Mouse (Mus musculus) CH12.LX (cell line): ENCODE data around the gene Tle3. TPM values are rescaled to one million over a fixed set of nuclear protein-coding genes. Genes with fewer than 3 reads are reported as not detected.

Source experiments
- DNase-seq: peaks from one replicate; pipeline ENCODE4 v3.0.0-alpha.2; 2013; ENCODE audit errors: extremely low read depth
- H3K27ac ChIP-seq: 2 replicates; pipeline ENCODE4 v1.5.1; 2012; ENCODE audit warnings: low read depth, mild to moderate bottlenecking, control low read depth, moderate library complexity; ENCODE audit not compliant: insufficient read depth
- H3K27me3 ChIP-seq: replicated peaks from 2 replicates; pipeline ENCODE3; 2012; ENCODE audit warnings: inconsistent platforms
- H3K36me3 ChIP-seq, 2 experiments: replicated peaks in 1 of 2; 2 replicates each; pipeline versions ENCODE3 to v1.6.1; 2012; ENCODE audit warnings: inconsistent platforms in 1 of 2, low read length in 1 of 2, mild to moderate bottlenecking in 1 of 2, mixed read lengths in 1 of 2, moderate library complexity in 1 of 2; ENCODE audit not compliant: control insufficient read depth in 1 of 2, insufficient read depth in 1 of 2
- H3K4me1 ChIP-seq, 2 experiments: 2 replicates each; pipeline ENCODE4 v1.6.1; 2012; ENCODE audit warnings: inconsistent platforms in 1 of 2, moderate library complexity in 1 of 2; ENCODE audit not compliant: insufficient read depth in 2 of 2, control insufficient read depth in 1 of 2
- H3K4me2 ChIP-seq: 2 replicates; pipeline ENCODE4 v1.6.1; 2012; ENCODE audit warnings: low read depth, mild to moderate bottlenecking, control low read depth; ENCODE audit not compliant: poor library complexity, insufficient read depth, severe bottlenecking
- H3K4me3 ChIP-seq, 3 experiments: fragments of 150-350 bp in 1 of 3; sonication (generic) in 1 of 3; replicated peaks in 1 of 3; 2 replicates each; pipeline versions ENCODE3 to v1.5.1; 2011 to 2012; ENCODE audit warnings: low read depth in 2 of 3, low read length in 2 of 3, mild to moderate bottlenecking in 2 of 3, moderate library complexity in 2 of 3, control low read depth in 1 of 3, improper control_type of control experiment in 1 of 3, inconsistent platforms in 1 of 3, mixed read lengths in 1 of 3; ENCODE audit not compliant: poor library complexity in 1 of 3
- H3K79me2 ChIP-seq: replicated peaks from 2 replicates; pipeline ENCODE4 v1.6.1; 2012; ENCODE audit warnings: mild to moderate bottlenecking, moderate library complexity; ENCODE audit not compliant: control insufficient read depth, poor library complexity, insufficient read depth, severe bottlenecking; ENCODE audit errors: extremely low read depth
- H3K9ac ChIP-seq: 2 replicates; pipeline ENCODE4 v1.6.1; 2012; ENCODE audit warnings: low read depth, mild to moderate bottlenecking, control low read depth, moderate library complexity; ENCODE audit not compliant: insufficient read depth
- H3K9me3 ChIP-seq: replicated peaks from 2 replicates; pipeline ENCODE3; 2012; ENCODE audit warnings: low read length, inconsistent platforms, mixed read lengths
- BHLHE40 ChIP-seq: IDR thresholded peaks from 2 replicates; pipeline ENCODE4 v1.6.1; 2011; ENCODE audit warnings: mild to moderate bottlenecking, low read depth, low read length, improper control_type of control experiment
- CHD2 ChIP-seq: IDR thresholded peaks from 2 replicates; pipeline ENCODE4 v1.6.1; 2011; ENCODE audit warnings: low read length, improper control_type of control experiment
- E2F4 ChIP-seq: IDR thresholded peaks from 2 replicates; pipeline ENCODE4 v1.6.1; 2011; ENCODE audit warnings: low read depth, low read length, improper control_type of control experiment; ENCODE audit not compliant: insufficient replicate concordance
- GABPA ChIP-seq: IDR thresholded peaks from 2 replicates; pipeline ENCODE4 v1.6.1; 2012; ENCODE audit warnings: low read depth, low read length, improper control_type of control experiment, inconsistent platforms; ENCODE audit not compliant: insufficient replicate concordance
- JUND ChIP-seq: conservative IDR thresholded peaks from 2 replicates; pipeline ENCODE4 v1.6.1; 2011; ENCODE audit warnings: low read depth, low read length, improper control_type of control experiment
- KAT2A ChIP-seq: IDR thresholded peaks from 2 replicates; pipeline ENCODE4 v1.6.1; 2012; ENCODE audit warnings: low read length, improper control_type of control experiment, inconsistent platforms; ENCODE audit not compliant: insufficient replicate concordance
- MAFK ChIP-seq: IDR thresholded peaks from 2 replicates; pipeline ENCODE4 v1.6.1; 2011; ENCODE audit warnings: low read length, improper control_type of control experiment; ENCODE audit not compliant: insufficient replicate concordance
- MAX ChIP-seq: IDR thresholded peaks from 2 replicates; pipeline ENCODE4 v1.6.1; 2011; ENCODE audit warnings: low read length, improper control_type of control experiment
- MEF2A ChIP-seq: IDR thresholded peaks from 2 replicates; pipeline ENCODE4 v1.6.1; 2014; ENCODE audit warnings: low read depth, mild to moderate bottlenecking, inconsistent platforms, low read length, improper control_type of control experiment, borderline replicate concordance
- MXI1 ChIP-seq: IDR thresholded peaks from 2 replicates; pipeline ENCODE4 v1.6.1; 2011; ENCODE audit warnings: mild to moderate bottlenecking, low read depth, low read length, improper control_type of control experiment
- MYC ChIP-seq: IDR thresholded peaks from 2 replicates; pipeline ENCODE4 v1.6.1; 2011; ENCODE audit warnings: low read depth, mild to moderate bottlenecking, improper control_type of control experiment, low read length
- NELFE ChIP-seq: IDR thresholded peaks from 2 replicates; pipeline ENCODE4 v1.6.1; 2011; ENCODE audit warnings: low read depth, low read length, improper control_type of control experiment
- NRF1 ChIP-seq: IDR thresholded peaks from 2 replicates; pipeline ENCODE4 v1.6.1; 2014; ENCODE audit warnings: low read depth, mild to moderate bottlenecking, inconsistent platforms, low read length, improper control_type of control experiment, moderate library complexity
- PAX5 ChIP-seq: IDR thresholded peaks from 2 replicates; pipeline ENCODE4 v1.6.1; 2012; ENCODE audit warnings: low read length, inconsistent platforms, mixed read lengths
- POLR2AphosphoS2 ChIP-seq: IDR thresholded peaks from 2 replicates; pipeline ENCODE4 v1.6.1; 2011; ENCODE audit warnings: low read depth, low read length, improper control_type of control experiment
- RCOR1 ChIP-seq: conservative IDR thresholded peaks from 2 replicates; pipeline ENCODE4 v1.6.1; 2012; ENCODE audit warnings: low read depth, mild to moderate bottlenecking, inconsistent platforms, low read length, improper control_type of control experiment
- SIN3A ChIP-seq: IDR thresholded peaks from 2 replicates; pipeline ENCODE4 v1.6.1; 2012; ENCODE audit warnings: low read length, improper control_type of control experiment, inconsistent platforms
- SMC3 ChIP-seq: IDR thresholded peaks from 2 replicates; pipeline ENCODE4 v1.6.1; 2011; ENCODE audit warnings: low read depth, low read length, improper control_type of control experiment
- USF1 ChIP-seq: IDR thresholded peaks from 2 replicates; pipeline ENCODE4 v1.6.1; 2014; ENCODE audit warnings: low read depth, mild to moderate bottlenecking, inconsistent platforms, low read length, improper control_type of control experiment
- USF2 ChIP-seq: conservative IDR thresholded peaks from 2 replicates; pipeline ENCODE4 v1.6.1; 2011; ENCODE audit warnings: low read depth, low read length, improper control_type of control experiment
- ZKSCAN1 ChIP-seq: IDR thresholded peaks from 2 replicates; pipeline ENCODE4 v1.6.1; 2012; ENCODE audit warnings: low read depth, inconsistent platforms, low read length, improper control_type of control experiment, borderline replicate concordance
- ZNF384 ChIP-seq: IDR thresholded peaks from 2 replicates; pipeline ENCODE4 v1.6.1; 2012; ENCODE audit warnings: low read depth, low read length, improper control_type of control experiment, inconsistent platforms
- dilution Hi-C: fragments of 300-500 bp; cut with MboI; formaldehyde crosslinking; loops from 2 replicates; pipeline ENCODE4 v1.14.3; 2020; ENCODE audit warnings: low sequenced_read_pairs; ENCODE audit not compliant: extremely low pct_unique_long_range_greater_than_20kb, extremely low pct_ligation_motif_present
- in situ Hi-C: fragments of 300-500 bp; cut with MboI; formaldehyde crosslinking; loops from 3 replicates; pipeline ENCODE4 v1.14.3; 2019; ENCODE audit warnings: low sequenced_read_pairs, low pct_ligation_motif_present, low pct_unique_long_range_greater_than_20kb, mixed read lengths
- polyA plus RNA-seq: library from polyadenylated mRNA; unstranded; fragments of >175 nt; gene quantifications from 2 replicates; pipeline ENCODE4 v1.2.1, GENCODE M21; 2012; ENCODE audit warnings: low read depth; ENCODE audit not compliant: insufficient read length
- total RNA-seq, 2 experiments: library from RNA; depleted of rRNA; stranded (reverse); fragments of 300-350 nt in 1 of 2; fragments of >200 nt in 1 of 2; gene quantifications; 2 replicates each; pipeline ENCODE4 v1.2.3; 2012 to 2014

The Tle3 gene
- total and polyA plus RNA-seq, 3 experiments, result 8.1 to 29.1 (median 22.8) TPM

DNA sequence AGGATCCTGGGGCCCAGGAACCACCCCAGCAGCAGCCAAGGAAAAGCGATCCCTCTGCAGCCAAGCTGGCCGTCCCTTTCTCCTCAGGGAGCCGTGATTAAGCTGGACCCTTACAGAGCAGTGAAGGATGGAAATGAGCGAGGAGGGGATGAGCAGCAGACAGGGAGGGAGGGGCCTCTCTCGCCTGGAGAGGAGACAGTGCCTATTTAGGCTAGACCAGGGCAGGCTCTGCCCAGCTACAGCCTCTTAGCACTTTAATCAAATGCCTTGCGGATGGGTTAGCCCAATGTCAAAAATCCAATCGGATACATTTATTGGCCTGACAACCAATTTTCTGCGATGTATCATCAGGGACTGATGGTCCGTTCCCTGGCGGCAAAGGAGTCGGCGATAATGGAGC, 47.8 kb upstream of the Tle3 start:
- no peak for TF ChIP-seq ZNF384
- no peak for TF ChIP-seq ZKSCAN1
- TF ChIP-seq E2F4, result no peak
- Histone ChIP-seq H3K9ac (no peak overlapping the region), H3K27me3 (peaks cover 2% of the 10 kb centered on the region), H3K36me3 (no peaks in the 10 kb centered on the region), H3K79me2 (no peaks in the 10 kb centered on the region), H3K4me3 (no peak overlapping the region), H3K9me3 (no peaks in the 10 kb centered on the region), H3K27ac (no peak overlapping the region), H3K4me2 (no peak overlapping the region), H3K4me1 (peaks cover 11 to 37% of the 10 kb centered on the region in 2 experiments; a peak in 3 of 4 replicates)
- dilution Hi-C loops, result no loop called here
- in situ Hi-C loops, result no loop called here
- DNase-seq, result no peak

DNA sequence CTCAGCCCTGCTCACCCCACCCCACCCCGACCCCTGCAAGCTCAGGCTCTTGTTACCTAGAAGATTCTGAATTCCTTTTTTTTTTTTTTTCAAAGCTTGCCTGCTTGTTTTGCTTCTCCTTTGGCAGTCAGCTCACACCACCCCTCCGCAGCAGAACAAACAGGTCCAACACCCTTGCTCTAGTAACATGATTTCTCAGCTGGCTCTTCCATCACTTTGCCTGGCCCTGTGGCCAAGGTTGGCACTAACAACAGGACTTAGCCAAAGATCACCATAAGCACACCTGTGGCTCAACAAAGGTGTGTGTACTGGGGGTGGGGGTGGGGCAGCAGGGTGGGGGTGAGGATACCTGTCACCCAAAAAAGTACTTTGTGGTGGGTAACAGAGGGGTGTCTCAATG, 47.2 kb upstream of the Tle3 start:
- in situ Hi-C loops, result no loop called here
- Histone ChIP-seq H3K4me3 (no peak overlapping the region), H3K9ac (no peak overlapping the region), H3K4me2 (no peak overlapping the region), H3K27me3 (peaks cover 2% of the 10 kb centered on the region), H3K27ac (no peak overlapping the region), H3K36me3 (no peaks in the 10 kb centered on the region), H3K4me1 (peaks cover 9 to 35% of the 10 kb centered on the region in 2 experiments; a peak in 3 of 4 replicates), H3K9me3 (no peaks in the 10 kb centered on the region), H3K79me2 (no peaks in the 10 kb centered on the region)
- no peak for DNase-seq
- dilution Hi-C loops, result no loop called here
- no peak for TF ChIP-seq SIN3A
- no peak for TF ChIP-seq ZKSCAN1
- TF ChIP-seq MAFK, result no peak
- no peak for TF ChIP-seq CHD2
- no peak for TF ChIP-seq KAT2A
- no peak for TF ChIP-seq MYC
- no peak for TF ChIP-seq NELFE
- no peak for TF ChIP-seq USF1
- no peak for TF ChIP-seq PAX5
- no peak for TF ChIP-seq ZNF384
- no peak for TF ChIP-seq MXI1
- no peak for TF ChIP-seq USF2
- no peak for TF ChIP-seq MAX
- no peak for TF ChIP-seq GABPA

DNA sequence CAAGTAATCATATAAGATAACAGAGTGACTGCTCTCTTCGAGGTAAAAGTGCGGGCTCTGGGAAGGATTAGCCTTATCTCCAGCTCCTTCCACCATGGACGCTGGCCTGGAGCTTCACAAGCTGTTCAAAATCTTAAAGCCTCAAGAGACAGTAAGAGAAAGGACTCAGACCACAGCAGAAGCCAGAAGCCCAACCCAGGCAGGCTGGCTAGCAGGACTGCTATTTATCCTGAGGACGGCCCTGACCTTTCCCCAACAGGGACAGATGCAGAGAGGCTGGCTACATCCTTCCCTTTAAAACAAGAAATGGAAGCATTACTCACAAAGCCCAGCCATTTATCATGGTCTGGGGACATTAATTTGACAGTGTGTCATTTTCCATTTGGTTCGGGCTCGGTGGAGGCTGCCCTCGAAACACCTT, 46.2 kb upstream of the Tle3 start:
- no peak for TF ChIP-seq CHD2
- TF ChIP-seq BHLHE40, result no peak
- TF ChIP-seq NRF1, result no peak
- no peak for TF ChIP-seq POLR2AphosphoS2
- no peak for TF ChIP-seq E2F4
- no peak for TF ChIP-seq NELFE
- TF ChIP-seq RCOR1, result no peak
- no peak for TF ChIP-seq GABPA
- TF ChIP-seq MYC, result no peak
- TF ChIP-seq PAX5, result no peak
- no peak for TF ChIP-seq SMC3
- TF ChIP-seq JUND, result no peak
- no peak for TF ChIP-seq MXI1
- TF ChIP-seq USF1, result no peak
- TF ChIP-seq MEF2A, result no peak
- TF ChIP-seq ZNF384, result no peak
- H3K4me1 ChIP-seq, result peaks cover 9 to 36% of the 10 kb centered on the region in 2 experiments; a peak in 3 of 4 replicates
- H3K27me3 ChIP-seq, result no peaks in the 10 kb centered on the region
- H3K36me3 ChIP-seq, result no peaks in the 10 kb centered on the region
- no peak for DNase-seq
- dilution Hi-C loops (no loop called here), in situ Hi-C loops (no loop called here)
- H3K79me2 ChIP-seq, result no peaks in the 10 kb centered on the region
- no peaks in the 10 kb centered on the region for H3K9me3 ChIP-seq
- H3K4me3 ChIP-seq, result no peak overlapping the region
- H3K27ac ChIP-seq, result no peak overlapping the region
- H3K9ac ChIP-seq, result no peak overlapping the region
- H3K4me2 ChIP-seq, result no peak overlapping the region
